Mouse (Mus musculus) hindbrain, embryonic 13.5 days (tissue): ENCODE results near the gene Rab2b. TPM values are rescaled to one million over a fixed set of nuclear protein-coding genes. Genes with fewer than 3 reads are reported as not detected.
"Not testable (repeated sequence)": the region's sequence is repeated elsewhere in the genome, so short reads cannot be mapped to it uniquely, and the experiment has no call there.

ENCODE experiments used
- ATAC-seq: fragments of 200-750 bp; cut with Nextera tagmentation; 2 replicates; pipeline ENCODE4 v1.8.0; 2017; ENCODE audit warnings: moderate TSS enrichment; ENCODE audit not compliant: low FRiP score
- H3K27ac ChIP-seq: fragments of 300-500 bp; sonication (generic); 2 replicates; pipeline ENCODE4 v1.5.1; 2015; ENCODE audit warnings: inconsistent platforms, mild to moderate bottlenecking, moderate library complexity
- H3K27me3 ChIP-seq: fragments of 300-500 bp; sonication (generic); 2 replicates; pipeline ENCODE4 v1.6.1; 2015; ENCODE audit warnings: mild to moderate bottlenecking, inconsistent platforms
- H3K36me3 ChIP-seq: fragments of 300-500 bp; sonication (generic); 2 replicates; pipeline ENCODE4 v1.6.1; 2015; ENCODE audit warnings: mild to moderate bottlenecking, inconsistent platforms
- H3K4me1 ChIP-seq: fragments of 300-500 bp; sonication (generic); replicated peaks from 2 replicates; pipeline ENCODE4 v1.6.1; 2015; ENCODE audit warnings: inconsistent platforms
- H3K4me2 ChIP-seq: fragments of 300-500 bp; sonication (generic); 2 replicates; pipeline ENCODE4 v1.6.1; 2015; ENCODE audit warnings: inconsistent platforms, mild to moderate bottlenecking, moderate library complexity
- H3K4me3 ChIP-seq: fragments of 300-500 bp; sonication (generic); 2 replicates; pipeline ENCODE4 v1.5.1; 2015; ENCODE audit warnings: mild to moderate bottlenecking, inconsistent platforms
- H3K9ac ChIP-seq: fragments of 300-500 bp; sonication (generic); 2 replicates; pipeline ENCODE4 v1.6.1; 2015; ENCODE audit warnings: mild to moderate bottlenecking, inconsistent platforms
- H3K9me3 ChIP-seq: fragments of 300-500 bp; sonication (generic); 2 replicates; pipeline ENCODE4 v1.6.1; 2016; ENCODE audit warnings: inconsistent platforms
- WGBS: fragments of 180-500 bp; shearing (Covaris S2); methylation state at CpG from one replicate; pipeline ENCODE4 v1.1.7; 2015; 5-methylcytosine and 5-hydroxymethylcytosine counted together
- polyA plus RNA-seq: library from polyadenylated mRNA; unstranded; fragments of >200 nt; fragmentation: Nextera tagmentation; extraction: Ambion mirVana; gene quantifications from 2 replicates; pipeline ENCODE4 v1.2.1, GENCODE M21; 2015

Rab2b gene
- polyA plus RNA-seq, 1 experiment from 2014 or later = 61.8 TPM

DNA sequence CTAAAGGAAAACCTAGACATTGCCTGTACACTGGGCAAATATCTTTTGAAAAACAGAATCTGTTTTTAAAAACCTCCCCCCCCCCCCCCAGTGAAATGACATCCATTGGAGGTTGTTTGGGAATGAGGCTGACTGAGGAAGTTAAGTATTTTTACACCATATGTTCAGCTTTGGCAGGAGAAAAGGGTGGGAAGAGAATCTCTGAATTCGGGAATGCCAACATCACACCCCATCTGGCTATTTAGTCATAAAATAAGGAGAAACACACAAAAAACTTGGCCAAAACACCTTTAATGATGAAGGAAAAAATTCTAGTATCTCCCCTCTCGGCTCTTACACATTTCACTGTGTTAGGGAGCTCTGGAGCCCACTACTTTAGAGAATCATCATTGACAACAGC lies 31.6 kb upstream of the Rab2b start:
- 98% methylated on average over 2 of the region's 2 CpGs for WGBS
- Histone ChIP-seq H3K9ac (no peak overlapping the region), H3K27ac (no peak overlapping the region), H3K9me3 (no peaks in the 10 kb centered on the region), H3K4me2 (peak overlapping the region; percentile 95), H3K4me1 (peaks cover 56% of the 10 kb centered on the region), H3K36me3 (peaks cover 60% of the 10 kb centered on the region), H3K27me3 (no peaks in the 10 kb centered on the region), H3K4me3 (peak overlapping the region; percentile 7; the same call in 1 of the 2 replicates)
- no peak for ATAC-seq

DNA sequence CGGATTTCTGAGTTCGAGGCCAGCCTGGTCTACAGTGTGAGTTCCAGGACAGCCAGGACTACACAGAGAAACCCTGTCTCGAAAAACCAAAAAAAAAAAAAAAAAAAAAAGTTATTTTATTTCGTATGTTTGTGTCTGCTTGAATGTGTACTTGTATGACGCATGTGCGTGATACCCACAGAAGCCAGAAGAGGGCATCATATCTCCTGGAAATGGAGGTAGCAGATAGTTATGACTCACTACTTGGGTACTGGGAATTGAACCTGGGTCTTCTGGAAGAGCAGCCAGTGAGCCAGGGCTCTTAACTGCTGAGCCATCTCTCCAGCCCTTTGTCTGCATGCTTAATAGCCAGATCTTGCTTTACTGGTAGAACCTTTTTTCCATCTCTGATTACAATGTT lies 31.0 kb upstream of the Rab2b start:
- 94% methylated on average over 6 of the region's 6 CpGs for WGBS
- H3K4me2 ChIP-seq, H3K27ac ChIP-seq, H3K9ac ChIP-seq, H3K9me3 ChIP-seq, ATAC-seq, H3K4me3 ChIP-seq, H3K27me3 ChIP-seq: not testable (repeated sequence)
- Histone ChIP-seq H3K36me3 (peaks cover 60% of the 10 kb centered on the region), H3K4me1 (peaks cover 59% of the 10 kb centered on the region)

DNA sequence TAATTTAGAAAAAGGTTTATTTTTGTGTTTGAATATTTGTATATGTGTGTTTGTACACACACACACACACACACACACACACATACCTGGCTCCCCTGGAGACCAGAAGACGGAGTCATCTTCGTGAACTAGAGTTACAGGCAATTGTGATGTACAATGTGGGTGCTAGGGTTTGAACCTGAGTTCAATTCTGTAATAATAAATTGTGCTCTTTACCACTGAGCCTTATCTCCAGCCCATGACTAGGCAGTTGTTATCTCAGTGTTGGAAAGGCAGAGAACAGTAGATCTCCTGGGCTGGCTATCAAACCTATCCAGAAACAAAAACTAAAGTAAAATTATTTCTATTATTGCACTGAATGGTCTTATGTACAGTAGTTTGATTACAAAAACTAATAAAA lies 26.8 kb upstream of the Rab2b start:
- Histone ChIP-seq H3K27ac (no peak overlapping the region), H3K4me2 (no peak overlapping the region), H3K9ac (no peak overlapping the region), H3K4me1 (peaks cover 33% of the 10 kb centered on the region), H3K4me3 (no peak overlapping the region), H3K36me3 (peaks cover 22% of the 10 kb centered on the region), H3K27me3 (no peaks in the 10 kb centered on the region), H3K9me3 (no peaks in the 10 kb centered on the region)
- ATAC-seq = no peak
- WGBS = 94% methylated on average over 2 of the region's 2 CpGs

DNA sequence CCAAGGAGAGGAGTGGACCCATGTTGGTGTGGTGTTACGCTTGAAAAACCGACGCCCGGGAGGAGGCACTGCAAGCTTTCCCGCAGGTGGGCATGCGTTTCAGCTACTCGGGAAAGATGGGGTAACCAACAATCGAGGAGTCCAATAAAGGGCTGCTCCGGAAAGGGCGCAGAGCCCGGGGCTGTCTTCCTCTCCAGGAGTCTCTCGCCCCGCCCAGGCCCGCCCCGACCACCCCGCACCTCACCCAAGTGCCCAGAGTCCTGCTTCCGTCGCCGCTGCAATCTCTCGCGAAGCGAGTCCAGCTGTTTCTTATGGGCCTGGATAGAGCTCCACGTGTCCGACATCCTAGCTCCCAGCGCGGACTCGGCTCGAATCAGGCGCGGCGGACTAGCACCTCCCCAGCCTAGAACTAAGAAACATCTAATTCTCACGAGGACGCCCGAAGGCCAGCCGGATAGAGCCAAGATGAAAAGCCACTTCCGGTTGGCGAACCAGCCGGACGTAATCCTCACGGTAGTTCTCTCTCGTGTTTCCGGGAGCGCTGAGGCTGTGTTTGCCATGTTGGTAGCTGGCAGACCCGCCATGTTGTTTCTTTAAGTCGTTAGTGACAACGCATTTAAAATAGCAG lies 25.4 kb upstream of the Rab2b start, which contains the start of gene Mettl3:
Mettl3 (minus strand) TSS at position 485 of the 628 bp plus-strand sequence.
- Histone ChIP-seq H3K36me3 (peaks cover 20% of the 10 kb centered on the region), H3K4me3 (peak within 1 kb of the TSS; percentile 62), H3K4me1 (peaks cover 25% of the 10 kb centered on the region), H3K27me3 (no peaks in the 10 kb centered on the region), H3K9ac (peak within 1 kb of the TSS; percentile 80), H3K4me2 (peak within 1 kb of the TSS; percentile 75), H3K27ac (peak within 1 kb of the TSS; percentile 94), H3K9me3 (no peaks in the 10 kb centered on the region)
- WGBS = under 1% methylated on average over 46 of the region's 46 CpGs
- peak; percentile 96 for ATAC-seq

DNA sequence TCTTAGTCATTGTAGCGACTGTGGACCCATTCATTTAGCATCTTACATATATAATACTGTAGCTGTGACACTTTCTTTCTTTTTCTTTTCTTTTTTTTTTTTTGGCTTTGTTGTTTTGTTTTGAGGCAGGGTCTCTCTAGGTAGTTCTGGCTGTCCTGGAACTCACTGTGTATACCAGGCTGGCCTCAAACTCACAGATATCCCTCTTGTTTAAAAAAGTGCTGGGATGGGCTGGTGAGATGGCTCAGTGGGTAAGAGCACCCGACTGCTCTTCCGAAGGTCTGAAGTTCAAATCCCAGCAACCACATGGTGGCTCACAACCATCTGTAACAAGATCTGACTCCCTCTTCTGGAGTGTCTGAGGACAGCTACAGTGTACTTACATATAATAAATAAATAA lies 24.2 kb upstream of the Rab2b start:
- peak overlapping the region; percentile 75; the same call in 1 of the 2 replicates for H3K4me2 ChIP-seq
- H3K4me3 ChIP-seq, H3K9ac ChIP-seq, H3K27me3 ChIP-seq, H3K27ac ChIP-seq, ATAC-seq, H3K9me3 ChIP-seq: not testable (repeated sequence)
- H3K4me1 ChIP-seq = peaks cover 22% of the 10 kb centered on the region
- 91% methylated on average over 3 of the region's 3 CpGs for WGBS
- peaks cover 18% of the 10 kb centered on the region for H3K36me3 ChIP-seq

DNA sequence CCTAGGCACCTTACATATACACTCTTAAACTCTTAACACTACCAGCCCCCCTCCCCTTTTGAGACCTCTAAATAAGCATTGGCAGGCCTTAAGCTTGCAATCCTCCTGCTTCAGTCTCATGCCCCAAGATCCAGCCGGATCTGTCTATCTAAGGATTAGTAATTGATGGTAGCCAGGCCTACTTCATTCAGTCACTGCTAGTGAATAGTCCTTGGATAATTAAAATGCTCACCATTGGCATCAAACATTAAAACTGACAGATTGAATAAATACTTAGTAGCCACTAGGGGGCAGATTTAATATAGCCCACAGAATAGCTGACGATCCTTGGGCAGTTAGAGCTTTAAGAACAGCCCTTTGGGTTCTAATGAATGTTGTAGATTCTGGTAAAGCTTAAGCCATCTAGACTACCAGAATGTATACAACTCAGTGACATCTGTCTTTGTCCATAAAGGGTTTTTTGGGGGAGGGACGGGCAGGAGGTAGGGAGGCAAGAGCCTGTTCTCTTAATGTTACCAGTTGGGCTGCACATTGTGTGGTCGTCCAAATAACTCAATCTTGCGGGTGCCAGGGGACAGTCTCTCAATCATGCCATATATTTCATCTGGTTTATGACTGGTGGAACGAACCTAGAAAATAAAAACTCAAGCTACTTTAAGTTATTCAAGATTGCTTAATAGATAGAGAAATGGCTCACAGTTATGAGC lies 16.4 kb upstream of the Rab2b start:
- Histone ChIP-seq H3K4me3 (no peak overlapping the region), H3K36me3 (peaks cover 86% of the 10 kb centered on the region), H3K9me3 (no peaks in the 10 kb centered on the region), H3K4me2 (no peak overlapping the region), H3K27ac (no peak overlapping the region), H3K9ac (no peak overlapping the region), H3K27me3 (no peaks in the 10 kb centered on the region), H3K4me1 (no peaks in the 10 kb centered on the region)
- 70% methylated on average over 6 of the region's 6 CpGs for WGBS
- ATAC-seq = peak; percentile 67

DNA sequence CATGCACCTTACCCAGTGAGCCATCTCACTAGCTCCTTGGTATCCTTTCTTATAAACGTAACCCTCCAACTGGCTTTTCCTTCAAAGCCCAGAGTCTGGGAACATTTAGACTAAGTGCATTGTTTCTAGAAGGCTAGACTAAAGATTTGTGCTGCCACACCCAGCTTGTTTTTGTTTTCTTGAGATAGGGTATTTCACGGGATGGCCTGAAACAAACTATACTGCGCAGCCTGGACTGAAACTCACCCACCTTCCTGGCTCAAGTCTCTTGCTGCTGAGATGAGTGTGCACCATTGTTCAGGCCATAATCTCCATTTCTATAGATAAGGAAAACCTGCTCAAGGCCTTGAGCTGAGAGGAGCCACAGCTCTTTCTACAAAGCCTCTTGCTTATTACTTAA lies 4.8 kb upstream of the Rab2b start:
- no peak overlapping the region for H3K4me3 ChIP-seq
- H3K36me3 ChIP-seq = peaks cover 37% of the 10 kb centered on the region
- no peak overlapping the region for H3K9ac ChIP-seq
- no peak for ATAC-seq
- H3K4me1 ChIP-seq = peaks cover 9% of the 10 kb centered on the region
- H3K4me2 ChIP-seq = no peak overlapping the region
- H3K9me3 ChIP-seq = no peaks in the 10 kb centered on the region
- no peaks in the 10 kb centered on the region for H3K27me3 ChIP-seq
- no peak overlapping the region for H3K27ac ChIP-seq
- 96% methylated on average over 3 of the region's 3 CpGs for WGBS

DNA sequence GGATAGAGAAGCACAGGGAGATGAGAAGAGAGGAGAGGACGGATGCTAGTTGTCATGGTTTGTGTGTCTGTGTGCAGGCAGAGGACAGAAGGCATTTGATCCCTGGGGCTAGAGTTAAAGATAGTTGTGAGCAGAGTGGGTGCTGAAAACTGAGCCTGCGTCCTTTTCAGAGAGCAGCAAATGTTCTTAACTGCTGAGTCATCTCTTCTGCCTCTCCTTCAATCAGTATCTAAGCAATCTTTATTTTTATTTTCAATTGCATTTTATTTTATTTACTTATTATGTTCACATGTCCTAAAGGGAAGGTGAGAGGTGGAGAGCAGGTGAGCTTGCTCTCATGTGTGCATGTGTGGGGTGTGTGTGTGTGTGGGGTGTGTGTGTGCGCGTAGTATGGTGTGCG lies 4.3 kb upstream of the Rab2b start:
- ATAC-seq = no peak

DNA sequence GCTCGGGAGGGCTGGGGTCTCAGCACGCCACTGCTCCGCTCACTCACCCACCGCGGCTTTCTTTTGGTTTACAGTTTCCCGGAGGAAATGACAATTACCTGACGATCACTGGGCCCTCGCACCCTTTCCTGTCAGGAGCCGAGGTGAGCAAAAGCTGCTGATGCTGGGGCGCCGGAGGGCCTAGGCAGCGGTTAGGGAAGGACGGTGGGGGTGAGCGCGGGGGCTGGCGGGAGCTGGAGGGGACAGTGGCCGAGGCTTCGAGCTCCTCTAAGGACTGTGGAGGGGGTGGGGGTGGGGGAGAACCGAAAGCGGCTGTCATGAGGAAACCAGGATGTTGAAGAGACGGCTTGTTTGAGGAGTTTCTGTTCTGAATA lies 389 bp upstream of the Rab2b start:
- Histone ChIP-seq H3K27me3 (no peaks in the 10 kb centered on the region), H3K4me2 (peak overlapping the region; percentile 72), H3K27ac (peak overlapping the region; percentile 90), H3K4me1 (peaks cover 13% of the 10 kb centered on the region), H3K9ac (peak overlapping the region; percentile 92), H3K9me3 (no peaks in the 10 kb centered on the region), H3K4me3 (peak overlapping the region; percentile 81), H3K36me3 (peaks cover 12% of the 10 kb centered on the region)
- ATAC-seq = peak; percentile 55
- 1% methylated on average over 21 of the region's 21 CpGs for WGBS

More for the DNA sequence above, 4.3 kb upstream of the Rab2b start:
- Histone ChIP-seq H3K4me1 (peaks cover 9% of the 10 kb centered on the region), H3K27ac (no peak overlapping the region), H3K27me3 (no peaks in the 10 kb centered on the region), H3K9ac (no peak overlapping the region), H3K4me3 (no peak overlapping the region), H3K4me2 (no peak overlapping the region), H3K9me3 (no peaks in the 10 kb centered on the region), H3K36me3 (peaks cover 33% of the 10 kb centered on the region)
- 96% methylated on average over 5 of the region's 5 CpGs for WGBS

DNA sequence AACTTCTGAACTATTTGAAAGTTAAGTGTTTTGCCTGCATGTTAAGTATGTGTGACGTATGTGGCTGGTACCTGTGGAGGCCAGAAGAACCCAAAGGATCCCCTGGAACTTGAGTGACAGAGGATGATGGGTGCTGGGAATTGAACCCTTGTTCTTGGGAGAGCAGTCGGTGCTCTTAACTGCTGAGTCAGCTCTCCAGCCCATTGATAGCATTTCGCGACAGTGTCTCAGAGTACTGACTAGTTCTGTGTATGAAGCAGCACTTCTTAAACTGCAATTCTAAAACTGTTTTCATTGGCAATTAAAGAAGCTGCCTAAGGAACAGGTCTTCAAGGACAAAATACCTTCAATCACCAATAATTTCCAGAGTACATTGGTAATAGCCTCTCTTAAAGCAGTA lies 2.1 kb downstream of the Rab2b start:
- no peak for ATAC-seq
- Histone ChIP-seq H3K4me3 (no peak overlapping the region), H3K9me3 (no peaks in the 10 kb centered on the region), H3K27ac (no peak overlapping the region), H3K4me1 (peaks cover 13% of the 10 kb centered on the region), H3K9ac (no peak overlapping the region), H3K4me2 (no peak overlapping the region), H3K27me3 (no peaks in the 10 kb centered on the region), H3K36me3 (peaks cover 32% of the 10 kb centered on the region)
- 94% methylated on average over 4 of the region's 4 CpGs for WGBS

DNA sequence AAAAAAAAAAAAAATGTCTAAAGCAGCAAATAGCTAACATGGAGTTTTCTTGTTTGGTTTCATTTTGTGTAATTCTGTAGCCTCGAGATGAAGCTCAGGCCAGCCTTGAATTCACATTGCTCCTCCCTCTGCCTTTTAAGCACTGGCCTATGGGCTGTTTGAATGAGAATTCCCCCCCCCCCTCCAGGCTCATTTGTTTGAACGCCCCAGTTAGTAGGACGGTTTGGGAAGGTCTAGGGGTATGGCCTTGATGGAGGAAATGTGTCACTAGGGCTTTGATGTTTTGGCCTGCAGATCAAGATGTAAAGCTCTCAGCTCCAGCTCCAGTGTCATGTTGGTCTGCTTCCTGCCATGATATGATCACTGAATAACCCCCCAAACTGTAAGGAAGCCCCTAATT lies 6.6 kb downstream of the Rab2b start:
- Histone ChIP-seq H3K27ac (no peak overlapping the region), H3K36me3 (peaks cover 51% of the 10 kb centered on the region), H3K27me3 (no peaks in the 10 kb centered on the region), H3K4me2 (no peak overlapping the region), H3K9me3 (no peaks in the 10 kb centered on the region), H3K4me1 (no peaks in the 10 kb centered on the region), H3K9ac (no peak overlapping the region), H3K4me3 (no peak overlapping the region)
- WGBS = 81% methylated on average over 3 of the region's 3 CpGs
- no peak for ATAC-seq

DNA sequence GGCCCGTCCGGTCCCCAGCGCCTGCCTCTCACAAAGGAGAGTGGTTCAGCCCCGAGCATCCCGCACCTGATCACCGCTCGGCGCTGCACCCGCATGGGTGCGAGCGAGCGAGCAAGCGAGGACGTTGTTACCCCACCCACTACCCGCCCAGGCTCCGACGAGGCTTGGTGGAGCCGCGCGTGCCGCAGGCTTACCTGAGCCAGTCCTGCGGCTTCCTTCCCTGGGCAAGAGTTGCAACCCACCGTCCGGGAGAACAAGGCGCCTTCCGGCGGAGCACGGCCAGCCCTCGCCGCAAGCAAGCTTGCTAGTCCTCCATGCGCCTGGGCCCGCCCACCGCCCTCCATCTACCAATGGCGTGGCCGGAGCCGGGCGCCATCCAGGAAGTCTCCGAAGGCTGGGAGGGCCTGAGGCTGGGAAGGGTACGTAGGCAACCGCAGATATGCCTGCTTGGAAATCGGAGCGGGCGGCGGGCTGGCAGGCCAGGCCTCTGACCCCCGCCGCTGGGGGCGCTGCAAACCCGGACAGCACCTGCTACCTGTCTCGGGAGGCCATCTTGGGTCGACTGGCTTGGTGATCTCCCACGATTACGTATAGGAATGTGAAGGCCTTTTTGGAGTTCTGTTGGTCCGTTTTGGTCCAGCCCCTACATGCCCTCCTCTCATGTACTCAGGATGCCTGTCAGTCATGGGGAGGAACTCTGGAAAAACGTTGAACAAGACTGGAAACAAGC lies 21.7 kb downstream of the Rab2b start, which contains the start of gene Chd8:
Chd8 (minus strand) TSS at position 297 of the 730 bp plus-strand sequence.
- WGBS = under 1% methylated on average over 54 of the region's 54 CpGs
- peak within 1 kb of the TSS; percentile 96 for H3K27ac ChIP-seq
- no peaks in the 10 kb centered on the region for H3K27me3 ChIP-seq
- H3K36me3 ChIP-seq = peaks cover 12% of the 10 kb centered on the region
- peak within 1 kb of the TSS; percentile 92 for H3K9ac ChIP-seq
- H3K4me2 ChIP-seq = peak within 1 kb of the TSS; percentile 84
- no peaks in the 10 kb centered on the region for H3K9me3 ChIP-seq
- ATAC-seq = peak; percentile 100
- H3K4me3 ChIP-seq = peak within 1 kb of the TSS; percentile 90
- peaks cover 23% of the 10 kb centered on the region for H3K4me1 ChIP-seq
